Mouse (Mus musculus): Measurements from ENCODE around the gene Rhox3a2. TPM values are rescaled to one million over a fixed set of nuclear protein-coding genes. Genes with fewer than 3 reads are reported as not detected.
"Not testable (repeated sequence)": the region's sequence is repeated elsewhere in the genome, so short reads cannot be mapped to it uniquely, and the experiment has no call there.

The Rhox3a2 gene
- polyA plus RNA-seq (2012; rRNA removed): not detected in 2 replicates

GRCm38 (mm10) chrX:37379728-37380127, at the start of gene Rhox3a2:
Rhox3a2 (plus strand) TSS chrX:37380028.
- H3K27ac ChIP-seq (ENCODE audit: insufficient read depth, low read length); H3K4me3 ChIP-seq (ENCODE audit: insufficient read depth, low read length); H3K4me1 ChIP-seq (ENCODE audit: control insufficient read depth, insufficient read depth, low read length): not testable (repeated sequence)

GRCm38 (mm10) chrX:37390548-37390947, 10.7 kb downstream of the Rhox3a2 start, which contains the start of gene Rhox4a2:
Rhox4a2 (plus strand) TSS chrX:37390848.
- H3K4me1 ChIP-seq (ENCODE audit: control insufficient read depth, insufficient read depth, low read length); H3K4me3 ChIP-seq (ENCODE audit: insufficient read depth, low read length); H3K27ac ChIP-seq (ENCODE audit: insufficient read depth, low read length): not testable (repeated sequence)

GRCm38 (mm10) chrX:37411767-37412166, 31.9 kb downstream of the Rhox3a2 start, which contains the start of gene Rhox2b:
Rhox2b (plus strand) TSS chrX:37412067.
- not testable (repeated sequence) for H3K27ac ChIP-seq (ENCODE audit: insufficient read depth, low read length); H3K4me3 ChIP-seq (ENCODE audit: insufficient read depth, low read length); H3K4me1 ChIP-seq (ENCODE audit: control insufficient read depth, insufficient read depth, low read length)

GRCm38 (mm10) chrX:37432194-37432593, 52.4 kb downstream of the Rhox3a2 start, which contains the start of gene Rhox4b:
Rhox4b (plus strand) TSS chrX:37432494.
- H3K4me1 ChIP-seq (ENCODE audit: control insufficient read depth, insufficient read depth, low read length); H3K4me3 ChIP-seq (ENCODE audit: insufficient read depth, low read length); H3K27ac ChIP-seq (ENCODE audit: insufficient read depth, low read length): not testable (repeated sequence)

Other genes starting within 250 kb of the Rhox3a2 start
- 0.08 TPM in 1 of 2 replicates, not detected in the other for gene Akap14, start 211.2 kb upstream of the Rhox3a2 start, polyA plus RNA-seq (2012; rRNA removed)
- 473 and 556 TPM in 2 replicates for gene Ndufa1, start 188.9 kb upstream of the Rhox3a2 start, polyA plus RNA-seq (2012; rRNA removed)
- 7.8 and 8.1 TPM in 2 replicates for gene Rnf113a1, start 188.8 kb upstream of the Rhox3a2 start, polyA plus RNA-seq (2012; rRNA removed)
- gene Gm9, start 169.0 kb upstream of the Rhox3a2 start, polyA plus RNA-seq (2012; rRNA removed): not detected in 2 replicates
- gene Rhox1, start 157.8 kb upstream of the Rhox3a2 start, polyA plus RNA-seq (2012; rRNA removed): not detected in 2 replicates
- not detected in 2 replicates for gene Rhox2a, start 135.1 kb upstream of the Rhox3a2 start, polyA plus RNA-seq (2012; rRNA removed)
- gene Rhox3a, start 130.1 kb upstream of the Rhox3a2 start, polyA plus RNA-seq (2012; rRNA removed): not detected in 2 replicates
- gene Rhox4a, start 114.7 kb upstream of the Rhox3a2 start, polyA plus RNA-seq (2012; rRNA removed): not detected in 2 replicates
- not detected in 2 replicates for gene Rhox4a2, start 10.8 kb downstream of the Rhox3a2 start, polyA plus RNA-seq (2012; rRNA removed)
- gene Rhox2b, start 32.0 kb downstream of the Rhox3a2 start, polyA plus RNA-seq (2012; rRNA removed): not detected in 2 replicates
- gene Rhox4b, start 52.5 kb downstream of the Rhox3a2 start, polyA plus RNA-seq (2012; rRNA removed): not detected in 2 replicates
- gene Rhox2c, start 73.7 kb downstream of the Rhox3a2 start, polyA plus RNA-seq (2012; rRNA removed): not detected in 2 replicates
- not detected in 2 replicates for gene Rhox3c, start 78.6 kb downstream of the Rhox3a2 start, polyA plus RNA-seq (2012; rRNA removed)
- gene Rhox4c, start 100.3 kb downstream of the Rhox3a2 start, polyA plus RNA-seq (2012; rRNA removed): not detected in 2 replicates
- gene Rhox2d, start 113.4 kb downstream of the Rhox3a2 start, polyA plus RNA-seq (2012; rRNA removed): not detected in 2 replicates
- not detected in 2 replicates for gene Rhox4d, start 134.3 kb downstream of the Rhox3a2 start, polyA plus RNA-seq (2012; rRNA removed)
- gene Rhox2e, start 150.4 kb downstream of the Rhox3a2 start, polyA plus RNA-seq (2012; rRNA removed): not detected in 2 replicates
- not detected in 2 replicates for gene Rhox3e, start 162.0 kb downstream of the Rhox3a2 start, polyA plus RNA-seq (2012; rRNA removed)
- not detected in 2 replicates for gene Rhox4e, start 177.4 kb downstream of the Rhox3a2 start, polyA plus RNA-seq (2012; rRNA removed)
- gene Rhox2f, start 191.4 kb downstream of the Rhox3a2 start, polyA plus RNA-seq (2012; rRNA removed): not detected in 2 replicates
- not detected in 2 replicates for gene Rhox3f, start 201.0 kb downstream of the Rhox3a2 start, polyA plus RNA-seq (2012; rRNA removed)
- not detected in 2 replicates for gene Rhox4f, start 227.7 kb downstream of the Rhox3a2 start, polyA plus RNA-seq (2012; rRNA removed)
- gene Rhox3g, start 248.6 kb downstream of the Rhox3a2 start, polyA plus RNA-seq (2012; rRNA removed): not detected in 2 replicates

Data from cortical plate, adult 2 months (tissue).